Mouse (Mus musculus): Measurements from ENCODE around the gene Pradc1. TPM values are rescaled to one million over a fixed set of nuclear protein-coding genes. Genes with fewer than 3 reads are reported as not detected.
A peak's percentile ranks its signal among the peaks of the same experiment; 100 is the strongest.

Pradc1 gene
- polyA plus RNA-seq, 1 experiment from 2014 or later, result 28.6 TPM

GRCm38 (mm10) chr6:85443488-85444233 is 8.1 kb downstream of the Pradc1 start:
- WGBS, result 89% methylated on average over 3 of the region's 3 CpGs
- H3K36me3 ChIP-seq (ENCODE audit: control insufficient read depth, insufficient read depth), result peaks cover 3% of the 10 kb centered on the region; the same call in 1 of the 2 replicates
- ATAC-seq, result no peak

GRCm38 (mm10) chr6:85441142-85441541 is 10.6 kb downstream of the Pradc1 start:
- H3K4me2 ChIP-seq (ENCODE audit: low read length), result no peak overlapping the region
- no peaks in the 10 kb centered on the region for H3K4me1 ChIP-seq (replicated peaks; ENCODE audit: control insufficient read depth, insufficient read depth, low read length)
- H3K9me3 ChIP-seq (ENCODE audit: control insufficient read depth, low read length), result no peaks in the 10 kb centered on the region
- H3K4me3 ChIP-seq (replicated peaks; ENCODE audit: low read length), result no peak overlapping the region
- no peak for ATAC-seq
- H3K27ac ChIP-seq (ENCODE audit: low read length), result no peak overlapping the region
- 85% methylated on average over 4 of the region's 4 CpGs for WGBS
- H3K9ac ChIP-seq (replicated peaks; ENCODE audit: low read depth, low read length), result no peak overlapping the region
- no peaks in the 10 kb centered on the region for H3K27me3 ChIP-seq (replicated peaks; ENCODE audit: control insufficient read depth, insufficient read depth, low read length)
- peaks cover 4% of the 10 kb centered on the region; the same call in 1 of the 2 replicates for H3K36me3 ChIP-seq (ENCODE audit: control insufficient read depth, insufficient read depth)

More at GRCm38 (mm10) chr6:85443488-85444233, 8.1 kb downstream of the Pradc1 start:
- no peak overlapping the region for H3K9ac ChIP-seq (replicated peaks; ENCODE audit: low read depth, low read length)
- no peak overlapping the region for H3K27ac ChIP-seq (ENCODE audit: low read length)
- no peaks in the 10 kb centered on the region for H3K9me3 ChIP-seq (ENCODE audit: control insufficient read depth, low read length)
- H3K4me3 ChIP-seq (replicated peaks; ENCODE audit: low read length), result no peak overlapping the region
- no peak overlapping the region for H3K4me2 ChIP-seq (ENCODE audit: low read length)
- no peaks in the 10 kb centered on the region for H3K27me3 ChIP-seq (replicated peaks; ENCODE audit: control insufficient read depth, insufficient read depth, low read length)
- H3K4me1 ChIP-seq (replicated peaks; ENCODE audit: control insufficient read depth, insufficient read depth, low read length), result no peaks in the 10 kb centered on the region

- H3K9me3 ChIP-seq (ENCODE audit: control insufficient read depth, low read length), result no peaks in the 10 kb centered on the region
- no peak overlapping the region for H3K4me3 ChIP-seq (replicated peaks; ENCODE audit: low read length)
- peaks cover 6% of the 10 kb centered on the region for H3K4me1 ChIP-seq (replicated peaks; ENCODE audit: control insufficient read depth, insufficient read depth, low read length)
- H3K27me3 ChIP-seq (replicated peaks; ENCODE audit: control insufficient read depth, insufficient read depth, low read length), result no peaks in the 10 kb centered on the region
- H3K27ac ChIP-seq (ENCODE audit: low read length), result no peak overlapping the region
- WGBS, result 86% methylated on average over 5 of the region's 6 CpGs
- H3K36me3 ChIP-seq (ENCODE audit: control insufficient read depth, insufficient read depth), result peaks cover 3% of the 10 kb centered on the region; the same call in 1 of the 2 replicates
- H3K9ac ChIP-seq (replicated peaks; ENCODE audit: low read depth, low read length), result no peak overlapping the region
- ATAC-seq, result no peak
- H3K4me2 ChIP-seq (ENCODE audit: low read length), result no peak overlapping the region
Measured at GRCm38 (mm10) chr6:85436631-85437030, 15.1 kb downstream of the Pradc1 start.

DNA sequence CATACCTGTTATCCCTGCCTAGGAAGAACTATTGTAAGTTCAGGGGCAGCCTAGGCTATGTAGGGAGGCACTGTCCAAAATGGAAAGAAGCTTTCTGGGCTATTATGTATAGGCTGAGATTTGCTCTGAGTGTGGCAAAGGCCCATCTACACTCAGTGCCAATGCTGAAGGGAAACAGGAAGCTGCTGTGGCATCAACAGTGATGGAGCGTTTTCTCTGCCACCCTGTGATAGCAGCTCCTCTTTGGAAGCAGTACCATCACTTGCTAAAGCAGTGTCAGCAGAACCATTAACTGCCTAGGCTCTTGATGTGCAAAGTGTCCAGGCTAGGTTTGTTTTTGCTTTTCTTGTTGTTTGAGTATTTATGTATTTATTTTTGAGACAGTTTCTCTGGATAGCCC is 15.6 kb downstream of the Pradc1 start:
- H3K27ac ChIP-seq (ENCODE audit: low read length), result no peak overlapping the region
- 89% methylated on average over 1 of the region's 1 CpGs for WGBS
- H3K4me3 ChIP-seq (replicated peaks; ENCODE audit: low read length), result no peak overlapping the region
- H3K27me3 ChIP-seq (replicated peaks; ENCODE audit: control insufficient read depth, insufficient read depth, low read length), result no peaks in the 10 kb centered on the region
- ATAC-seq, result no peak
- no peak overlapping the region for H3K4me2 ChIP-seq (ENCODE audit: low read length)
- peaks cover 3% of the 10 kb centered on the region; the same call in 1 of the 2 replicates for H3K36me3 ChIP-seq (ENCODE audit: control insufficient read depth, insufficient read depth)
- H3K9me3 ChIP-seq (ENCODE audit: control insufficient read depth, low read length), result no peaks in the 10 kb centered on the region
- peaks cover 7% of the 10 kb centered on the region for H3K4me1 ChIP-seq (replicated peaks; ENCODE audit: control insufficient read depth, insufficient read depth, low read length)
- H3K9ac ChIP-seq (replicated peaks; ENCODE audit: low read depth, low read length), result no peak overlapping the region

DNA sequence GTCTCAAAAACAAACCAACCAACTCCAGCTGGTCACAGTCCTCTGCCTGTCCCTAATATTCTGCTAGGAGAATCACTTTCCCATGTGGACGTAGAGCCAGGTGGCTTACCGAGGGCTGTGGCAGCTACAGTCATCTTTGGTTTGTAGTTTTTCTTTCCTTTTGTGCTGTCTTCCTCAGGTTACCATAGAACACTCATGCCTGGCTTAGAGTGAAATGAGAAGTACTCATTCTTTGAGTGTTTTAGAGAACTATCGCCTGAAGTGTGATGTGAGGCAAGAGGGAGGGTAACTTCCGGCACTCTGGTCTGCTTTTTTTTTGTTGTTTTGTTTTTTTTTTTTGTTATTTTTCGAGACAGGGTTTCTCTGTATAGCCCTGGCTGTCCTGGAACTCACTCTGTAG is 17.9 kb downstream of the Pradc1 start:
- Histone ChIP-seq H3K9ac (replicated peaks; ENCODE audit: low read depth, low read length) (no peak overlapping the region), H3K36me3 (ENCODE audit: control insufficient read depth, insufficient read depth) (peaks cover 3% of the 10 kb centered on the region; the same call in 1 of the 2 replicates), H3K4me2 (ENCODE audit: low read length) (no peak overlapping the region), H3K27ac (ENCODE audit: low read length) (no peak overlapping the region), H3K4me1 (replicated peaks; ENCODE audit: control insufficient read depth, insufficient read depth, low read length) (peaks cover 7% of the 10 kb centered on the region), H3K9me3 (ENCODE audit: control insufficient read depth, low read length) (no peaks in the 10 kb centered on the region), H3K4me3 (replicated peaks; ENCODE audit: low read length) (no peak overlapping the region), H3K27me3 (replicated peaks; ENCODE audit: control insufficient read depth, insufficient read depth, low read length) (no peaks in the 10 kb centered on the region)
- WGBS, result 80% methylated on average over 5 of the region's 5 CpGs
- no peak for ATAC-seq

DNA sequence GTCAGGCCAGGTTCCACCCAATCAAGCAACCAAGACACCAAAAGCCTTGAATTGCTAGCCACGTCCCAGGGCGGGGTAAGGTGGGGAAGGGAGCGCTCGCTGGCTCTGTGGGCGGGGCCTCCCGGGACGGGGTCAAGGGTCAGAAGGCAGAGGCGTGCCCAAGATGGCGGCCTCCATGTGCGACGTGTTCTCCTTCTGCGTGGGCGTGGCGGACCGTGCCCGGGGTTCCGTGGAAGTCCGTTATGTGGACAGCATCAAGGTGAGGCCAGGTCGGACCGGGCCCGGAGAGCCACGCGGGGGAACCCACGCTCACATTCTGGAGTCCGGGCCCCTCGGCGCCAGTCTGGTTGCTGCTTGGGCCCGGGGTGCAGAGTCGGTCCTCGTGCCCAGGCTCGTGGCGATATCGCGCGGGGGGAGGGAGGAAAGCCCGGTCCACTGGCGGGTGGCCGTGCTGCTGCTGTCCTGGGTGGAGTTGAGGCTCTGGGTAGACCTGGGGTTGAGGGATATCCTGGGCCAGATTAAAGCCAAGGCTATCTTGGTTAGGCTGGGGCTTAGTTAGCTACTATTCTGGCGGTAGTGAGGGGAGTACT is 19.8 kb downstream of the Pradc1 start, which contains the start of gene Smyd5:
Gene Smyd5, plus strand, starts transcription at position 148 of the 590 bp plus-strand sequence.
- Histone ChIP-seq H3K4me3 (replicated peaks; ENCODE audit: low read length) (peak within 1 kb of the TSS; percentile 88), H3K27ac (ENCODE audit: low read length) (no peak within 1 kb of the TSS), H3K27me3 (replicated peaks; ENCODE audit: control insufficient read depth, insufficient read depth, low read length) (no peaks in the 10 kb centered on the region), H3K4me2 (ENCODE audit: low read length) (peak within 1 kb of the TSS; percentile 90), H3K9ac (replicated peaks; ENCODE audit: low read depth, low read length) (peak within 1 kb of the TSS; percentile 82), H3K36me3 (ENCODE audit: control insufficient read depth, insufficient read depth) (no peaks in the 10 kb centered on the region), H3K4me1 (replicated peaks; ENCODE audit: control insufficient read depth, insufficient read depth, low read length) (peaks cover 7% of the 10 kb centered on the region), H3K9me3 (ENCODE audit: control insufficient read depth, low read length) (no peaks in the 10 kb centered on the region)
- peak; percentile 83 for ATAC-seq
- under 1% methylated on average over 39 of the region's 39 CpGs for WGBS

DNA sequence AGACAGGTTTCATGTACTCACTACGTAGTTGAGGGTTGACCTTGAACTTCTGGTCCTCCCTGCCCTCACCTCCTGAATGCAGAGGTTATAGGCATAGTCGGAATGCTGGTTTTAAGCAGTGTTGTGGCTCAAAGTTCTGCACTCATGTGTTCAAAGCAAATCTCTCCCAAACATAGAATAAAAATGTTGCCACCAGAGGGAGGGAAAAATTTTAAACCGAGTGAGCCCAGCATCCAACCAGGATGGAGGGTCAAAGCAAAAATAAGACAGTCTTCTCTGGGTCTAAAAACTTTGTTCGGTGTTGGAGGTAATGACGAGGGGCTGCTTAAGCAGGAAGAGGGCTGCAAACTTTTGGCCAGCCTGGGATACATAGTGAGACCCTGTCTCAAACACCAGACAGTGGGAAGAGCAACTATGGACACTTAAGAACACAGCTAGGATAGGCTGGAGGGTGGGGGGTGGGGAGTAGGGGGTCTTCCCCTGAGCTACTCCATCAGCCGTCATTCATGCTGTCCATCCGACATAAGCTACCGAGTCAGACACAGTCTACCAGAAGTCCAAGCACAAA is 20.4 kb downstream of the Pradc1 start:
- peak; percentile 65 for ATAC-seq
- Histone ChIP-seq H3K27ac (ENCODE audit: low read length) (no peak overlapping the region), H3K4me3 (replicated peaks; ENCODE audit: low read length) (peak overlapping the region; percentile 88), H3K9ac (replicated peaks; ENCODE audit: low read depth, low read length) (peak overlapping the region; percentile 82), H3K4me1 (replicated peaks; ENCODE audit: control insufficient read depth, insufficient read depth, low read length) (peaks cover 7% of the 10 kb centered on the region), H3K9me3 (ENCODE audit: control insufficient read depth, low read length) (no peaks in the 10 kb centered on the region), H3K4me2 (ENCODE audit: low read length) (peak overlapping the region; percentile 90), H3K27me3 (replicated peaks; ENCODE audit: control insufficient read depth, insufficient read depth, low read length) (no peaks in the 10 kb centered on the region), H3K36me3 (ENCODE audit: control insufficient read depth, insufficient read depth) (no peaks in the 10 kb centered on the region)
- WGBS, result 51% methylated on average over 8 of the region's 8 CpGs

DNA sequence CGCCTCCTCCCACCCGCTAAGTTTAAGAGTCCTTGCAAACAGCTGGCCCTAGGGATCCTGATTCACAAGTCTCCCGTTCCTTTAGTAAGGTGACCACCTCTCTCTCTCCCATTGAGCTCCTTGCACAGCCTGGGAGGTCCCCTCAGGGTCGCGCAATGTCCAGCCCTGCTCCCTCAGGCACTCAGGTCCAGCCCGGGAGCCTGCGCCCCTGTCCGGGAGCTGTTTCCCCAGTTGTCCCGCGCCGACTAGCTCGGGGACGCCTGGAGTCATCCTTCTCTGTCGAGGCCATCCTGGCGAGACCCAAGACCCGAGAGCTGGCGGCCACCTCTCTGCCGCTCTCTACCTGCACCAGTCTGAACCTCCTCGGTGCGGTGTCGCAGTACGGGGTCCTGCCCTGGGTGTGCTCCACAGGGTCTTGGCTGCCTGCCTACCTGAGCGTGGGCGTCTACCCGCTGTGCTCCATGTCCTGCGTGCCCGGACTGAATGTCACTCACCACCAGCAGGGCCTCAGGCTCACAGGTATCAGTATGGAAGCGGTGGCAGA is 27.9 kb downstream of the Pradc1 start, which contains the start of gene Noto:
Gene Noto, plus strand, starts transcription at position 51 of the 544 bp plus-strand sequence.
- no peaks in the 10 kb centered on the region for H3K9me3 ChIP-seq (ENCODE audit: control insufficient read depth, low read length)
- no peak within 1 kb of the TSS for H3K4me2 ChIP-seq (ENCODE audit: low read length)
- H3K27ac ChIP-seq (ENCODE audit: low read length), result no peak within 1 kb of the TSS
- no peaks in the 10 kb centered on the region for H3K4me1 ChIP-seq (replicated peaks; ENCODE audit: control insufficient read depth, insufficient read depth, low read length)
- H3K36me3 ChIP-seq (ENCODE audit: control insufficient read depth, insufficient read depth), result no peaks in the 10 kb centered on the region
- ATAC-seq, result no peak
- no peak within 1 kb of the TSS for H3K9ac ChIP-seq (replicated peaks; ENCODE audit: low read depth, low read length)
- H3K27me3 ChIP-seq (replicated peaks; ENCODE audit: control insufficient read depth, insufficient read depth, low read length), result no peaks in the 10 kb centered on the region
- no peak within 1 kb of the TSS for H3K4me3 ChIP-seq (replicated peaks; ENCODE audit: low read length)
- 15% methylated on average over 28 of the region's 28 CpGs for WGBS

- no peaks in the 10 kb centered on the region for H3K27me3 ChIP-seq (replicated peaks; ENCODE audit: control insufficient read depth, insufficient read depth, low read length)
- no peaks in the 10 kb centered on the region for H3K9me3 ChIP-seq (ENCODE audit: control insufficient read depth, low read length)
- H3K9ac ChIP-seq (replicated peaks; ENCODE audit: low read depth, low read length), result no peak overlapping the region
- WGBS, result 84% methylated on average over 2 of the region's 2 CpGs
- no peaks in the 10 kb centered on the region for H3K4me1 ChIP-seq (replicated peaks; ENCODE audit: control insufficient read depth, insufficient read depth, low read length)
- no peak for ATAC-seq
- no peak overlapping the region for H3K4me3 ChIP-seq (replicated peaks; ENCODE audit: low read length)
- no peak overlapping the region for H3K4me2 ChIP-seq (ENCODE audit: low read length)
- no peak overlapping the region for H3K27ac ChIP-seq (ENCODE audit: low read length)
- H3K36me3 ChIP-seq (ENCODE audit: control insufficient read depth, insufficient read depth), result no peaks in the 10 kb centered on the region
Measured at GRCm38 (mm10) chr6:85419150-85419549, 32.6 kb downstream of the Pradc1 start.
